Mouse (Mus musculus) heart, embryonic 11.5 days (tissue): ENCODE data around the gene Ttc19. TPM values are rescaled to one million over a fixed set of nuclear protein-coding genes. Genes with fewer than 3 reads are reported as not detected.

Experiments used
- ATAC-seq: fragments of 200-750 bp; cut with Nextera tagmentation; replicated peaks from 2 replicates; pipeline ENCODE4 v1.8.0; 2017; ENCODE audit warnings: moderate library complexity; ENCODE audit not compliant: insufficient number of reproducible peaks, low FRiP score, low TSS enrichment
- H3K27ac ChIP-seq: fragments of 300-500 bp; sonication (generic); 2 replicates; pipeline ENCODE4 v1.5.1; 2014; ENCODE audit warnings: mild to moderate bottlenecking, low read depth, low read length
- H3K27me3 ChIP-seq: fragments of 300-500 bp; sonication (generic); 2 replicates; pipeline ENCODE4 v1.6.1; 2014; ENCODE audit warnings: mild to moderate bottlenecking, low read length, mixed read lengths; ENCODE audit not compliant: control insufficient read depth, insufficient read depth
- H3K36me3 ChIP-seq: fragments of 300-500 bp; sonication (generic); 2 replicates; pipeline ENCODE4 v1.6.1; 2014; ENCODE audit warnings: mild to moderate bottlenecking, low read length, moderate library complexity, mixed read lengths; ENCODE audit not compliant: control insufficient read depth, insufficient read depth
- H3K4me1 ChIP-seq: fragments of 300-500 bp; sonication (generic); 2 replicates; pipeline ENCODE4 v1.6.1; 2014; ENCODE audit warnings: low read length; ENCODE audit not compliant: control insufficient read depth, insufficient read depth
- H3K4me2 ChIP-seq: fragments of 300-500 bp; sonication (generic); 2 replicates; pipeline ENCODE4 v1.6.1; 2014; ENCODE audit warnings: mild to moderate bottlenecking, moderate library complexity
- H3K4me3 ChIP-seq: fragments of 300-500 bp; sonication (generic); 2 replicates; pipeline ENCODE4 v1.5.1; 2014; ENCODE audit warnings: low read depth, low read length
- H3K9ac ChIP-seq: fragments of 300-500 bp; sonication (generic); 2 replicates; pipeline ENCODE4 v1.6.1; 2014; ENCODE audit warnings: mild to moderate bottlenecking, low read depth, low read length, moderate library complexity
- H3K9me3 ChIP-seq: fragments of 300-500 bp; sonication (generic); replicated peaks from 2 replicates; pipeline ENCODE4 v1.6.1; 2016; ENCODE audit warnings: low read length; ENCODE audit not compliant: control insufficient read depth
- WGBS: fragments of 180-500 bp; shearing (Covaris S2); extraction: QIAGEN DNeasy Blood & Tissue Kit; methylation state at CpG from one replicate; pipeline ENCODE4 v1.1.7; 2014; ENCODE audit not compliant: insufficient replicate concordance; 5-methylcytosine and 5-hydroxymethylcytosine counted together
- polyA plus RNA-seq: library from polyadenylated mRNA; unstranded; fragments of >200 nt; fragmentation: Nextera tagmentation; extraction: Ambion mirVana; gene quantifications from 2 replicates; pipeline ENCODE4 v1.2.1, GENCODE M21; 2014

The Ttc19 gene
- polyA plus RNA-seq: 13.8 and 15.3 TPM in 2 replicates

DNA sequence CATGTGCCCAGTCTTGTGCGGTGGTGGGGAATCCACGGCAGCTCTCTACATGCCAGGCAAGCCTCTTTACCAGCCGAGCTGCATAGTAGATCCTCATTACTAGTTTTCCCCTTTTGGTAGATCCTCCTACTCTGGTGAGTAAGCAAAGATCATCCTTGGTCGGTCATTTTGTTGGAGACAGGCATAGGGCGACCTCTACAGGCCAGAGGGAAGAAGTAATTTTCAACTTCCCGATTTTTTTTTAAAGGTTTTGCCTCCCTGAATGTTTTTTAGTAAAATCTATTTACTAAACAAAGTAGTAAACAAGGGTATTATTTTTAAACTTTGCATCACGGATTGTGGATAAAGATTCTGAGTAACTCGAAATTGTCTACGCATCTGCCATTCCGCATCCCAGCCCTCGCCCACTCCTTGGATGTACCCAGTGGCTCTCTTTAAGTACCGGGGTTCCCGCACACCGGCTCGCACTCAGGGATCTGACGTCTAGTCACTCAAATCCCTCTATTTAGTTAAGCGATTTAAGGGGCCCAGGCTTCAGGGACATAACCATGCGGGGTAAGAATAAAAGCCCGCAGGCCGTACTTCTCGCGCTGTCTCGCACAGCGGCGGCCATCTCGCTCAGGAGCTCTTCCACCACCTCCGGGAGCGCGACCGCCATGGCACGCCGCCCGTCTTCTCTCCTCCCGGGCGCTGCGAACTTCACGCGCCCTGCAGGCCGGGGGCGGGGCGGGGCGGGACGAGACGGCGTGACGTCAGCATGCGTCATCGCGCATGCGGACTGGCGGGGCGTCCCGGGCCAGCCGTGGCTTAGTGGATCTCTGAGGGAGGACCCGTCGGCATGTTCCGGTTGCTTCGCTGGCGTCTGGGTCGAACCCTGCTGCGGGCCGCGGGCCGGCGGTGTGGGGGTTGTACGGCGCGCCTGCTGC, at the start of gene Ttc19, which contains the start of gene Zswim7:
TSS of gene Ttc19 (plus strand) at position 799 of the 926 bp plus-strand sequence.
TSS of gene Zswim7 (minus strand) at position 701 of the 926 bp plus-strand sequence.
- H3K9me3 ChIP-seq: no peaks in the 10 kb centered on the region
- no peaks in the 10 kb centered on the region for H3K27me3 ChIP-seq
- H3K27ac ChIP-seq: peak within 1 kb of the TSS; percentile 88
- peak within 1 kb of the TSS; percentile 90 for H3K4me2 ChIP-seq
- peak within 1 kb of the TSS; percentile 94 for H3K4me3 ChIP-seq
- under 1% methylated on average over 67 of the region's 68 CpGs for WGBS
- peak; percentile 95 for ATAC-seq
- H3K36me3 ChIP-seq: no peaks in the 10 kb centered on the region
- H3K4me1 ChIP-seq: no peaks in the 10 kb centered on the region; the same call in 1 of the 2 replicates
- H3K9ac ChIP-seq: peak within 1 kb of the TSS; percentile 86

DNA sequence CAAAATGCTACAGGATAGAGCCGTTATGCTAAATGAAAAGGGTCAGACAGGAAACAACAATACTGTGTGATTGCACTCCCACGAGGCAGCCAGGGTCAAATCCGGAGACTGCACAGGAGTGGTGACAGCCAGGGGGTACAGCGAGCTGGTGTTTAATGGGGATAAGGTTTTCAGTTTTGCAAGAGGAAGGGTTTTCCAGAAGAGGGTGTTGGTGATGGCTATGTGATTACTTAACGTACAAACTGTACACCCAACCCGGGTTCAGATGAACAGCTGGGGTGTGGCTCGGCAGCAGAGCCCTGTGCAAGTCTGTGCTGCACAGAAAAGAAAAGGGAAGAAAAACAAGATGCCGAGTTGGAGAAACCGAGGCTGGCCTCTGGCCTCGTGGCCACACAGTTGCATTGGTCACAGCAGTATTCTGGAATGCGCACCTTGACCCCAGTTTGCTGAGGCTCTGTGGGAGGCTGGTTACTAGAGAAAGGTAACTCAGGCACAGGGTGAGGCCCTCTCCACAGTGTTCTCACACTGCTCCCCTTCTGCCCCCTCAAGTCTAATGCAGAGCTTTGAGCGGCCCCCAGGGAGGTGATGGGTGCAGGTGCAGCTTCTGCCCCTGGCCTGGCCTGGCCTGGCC, 40.5 kb upstream of the Ttc19 start:
- Histone ChIP-seq H3K4me1 (no peaks in the 10 kb centered on the region), H3K4me2 (no peak overlapping the region), H3K9ac (no peak overlapping the region), H3K27me3 (peaks cover 2% of the 10 kb centered on the region; the same call in 1 of the 2 replicates), H3K4me3 (no peak overlapping the region), H3K36me3 (no peaks in the 10 kb centered on the region), H3K27ac (no peak overlapping the region), H3K9me3 (no peaks in the 10 kb centered on the region)
- WGBS: 65% methylated on average over 12 of the region's 12 CpGs
- ATAC-seq: no peak

DNA sequence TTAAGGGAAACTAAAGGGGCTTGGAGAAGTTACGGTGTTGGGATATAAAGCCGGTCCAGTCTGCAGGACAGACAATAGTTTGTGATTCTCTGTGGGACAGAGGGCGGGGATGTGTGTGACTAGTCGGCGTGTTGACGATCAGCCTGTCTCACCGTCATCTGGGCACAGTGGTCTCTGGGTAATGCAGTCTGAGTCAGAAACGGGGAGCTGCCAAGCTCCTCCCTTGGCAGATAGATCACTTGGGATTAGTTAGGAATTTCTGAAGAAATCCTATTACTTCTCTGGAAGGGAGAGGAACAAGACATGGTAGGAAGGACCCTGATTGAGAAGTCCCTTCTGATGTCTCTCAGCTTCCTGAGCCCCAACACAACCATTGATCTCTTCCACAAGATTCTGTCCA, 37.4 kb upstream of the Ttc19 start:
- Histone ChIP-seq H3K9ac (no peak overlapping the region), H3K36me3 (no peaks in the 10 kb centered on the region), H3K27me3 (peaks cover 5% of the 10 kb centered on the region), H3K9me3 (no peaks in the 10 kb centered on the region), H3K4me3 (no peak overlapping the region), H3K27ac (no peak overlapping the region), H3K4me2 (no peak overlapping the region), H3K4me1 (peaks cover 4% of the 10 kb centered on the region; the same call in 1 of the 2 replicates)
- 82% methylated on average over 8 of the region's 8 CpGs for WGBS
- no peak for ATAC-seq

DNA sequence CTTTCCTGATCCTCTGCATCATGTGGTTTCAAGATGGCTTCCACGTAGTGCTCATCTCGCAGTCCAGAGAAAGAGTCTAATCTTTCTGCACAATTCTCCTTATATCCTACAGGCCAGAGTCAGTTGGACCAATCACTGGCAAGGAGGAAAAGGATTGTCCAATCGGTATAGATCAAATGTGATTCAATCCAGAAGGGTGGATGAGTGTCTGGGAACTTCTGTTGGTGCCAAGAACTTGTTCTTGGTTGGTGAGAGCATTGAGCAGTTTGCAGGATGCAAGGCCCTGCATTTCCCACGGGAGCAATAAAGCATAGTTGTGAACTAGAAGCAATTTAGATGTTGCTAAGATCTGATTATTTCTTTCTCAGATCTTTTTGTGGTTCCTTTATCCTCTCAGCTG, 36.8 kb upstream of the Ttc19 start:
- Histone ChIP-seq H3K27me3 (peaks cover 10% of the 10 kb centered on the region), H3K9me3 (no peaks in the 10 kb centered on the region), H3K9ac (no peak overlapping the region), H3K4me1 (peaks cover 10% of the 10 kb centered on the region), H3K27ac (no peak overlapping the region), H3K4me3 (no peak overlapping the region), H3K4me2 (no peak overlapping the region), H3K36me3 (no peaks in the 10 kb centered on the region)
- 77% methylated on average over 4 of the region's 4 CpGs for WGBS
- no peak for ATAC-seq

DNA sequence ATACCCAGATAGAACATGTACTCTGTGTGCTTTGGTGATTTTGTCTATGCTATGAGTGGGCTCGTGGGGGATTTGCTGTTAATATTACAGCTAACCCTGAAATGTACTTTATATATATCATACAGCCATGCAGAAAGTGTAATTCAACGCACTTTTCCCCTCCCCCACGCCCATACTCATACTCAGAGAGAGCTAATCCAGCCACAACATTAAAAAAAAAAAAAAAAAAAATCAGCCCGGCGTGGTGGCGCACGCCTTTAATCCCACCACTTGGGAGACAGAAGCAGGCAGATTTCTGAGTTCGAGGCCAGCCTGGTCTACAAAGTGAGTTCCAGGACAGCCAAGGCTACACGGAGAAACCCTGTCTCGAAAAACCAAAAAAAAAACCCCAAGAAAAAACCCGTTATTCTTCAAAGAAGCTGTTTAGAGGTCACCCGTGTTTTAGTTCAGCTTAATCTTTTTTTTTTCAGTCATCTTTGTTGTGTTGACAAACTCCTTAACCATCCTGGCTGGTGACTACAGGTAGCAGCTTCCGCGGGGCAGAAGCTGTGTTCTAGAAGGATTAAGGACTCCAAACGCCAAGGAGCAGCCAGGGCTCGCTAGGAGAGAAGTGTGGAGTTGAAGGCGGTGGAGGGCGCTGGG, 33.4 kb upstream of the Ttc19 start:
- H3K9ac ChIP-seq: no peak overlapping the region
- peak overlapping the region; percentile 51 for H3K4me3 ChIP-seq
- H3K36me3 ChIP-seq: no peaks in the 10 kb centered on the region
- H3K4me1 ChIP-seq: peaks cover 12% of the 10 kb centered on the region
- 34% methylated on average over 18 of the region's 18 CpGs for WGBS
- H3K27ac ChIP-seq: no peak overlapping the region
- peaks cover 38% of the 10 kb centered on the region for H3K27me3 ChIP-seq
- peak overlapping the region; percentile 100 for H3K4me2 ChIP-seq
- H3K9me3 ChIP-seq: no peaks in the 10 kb centered on the region
- no peak for ATAC-seq

DNA sequence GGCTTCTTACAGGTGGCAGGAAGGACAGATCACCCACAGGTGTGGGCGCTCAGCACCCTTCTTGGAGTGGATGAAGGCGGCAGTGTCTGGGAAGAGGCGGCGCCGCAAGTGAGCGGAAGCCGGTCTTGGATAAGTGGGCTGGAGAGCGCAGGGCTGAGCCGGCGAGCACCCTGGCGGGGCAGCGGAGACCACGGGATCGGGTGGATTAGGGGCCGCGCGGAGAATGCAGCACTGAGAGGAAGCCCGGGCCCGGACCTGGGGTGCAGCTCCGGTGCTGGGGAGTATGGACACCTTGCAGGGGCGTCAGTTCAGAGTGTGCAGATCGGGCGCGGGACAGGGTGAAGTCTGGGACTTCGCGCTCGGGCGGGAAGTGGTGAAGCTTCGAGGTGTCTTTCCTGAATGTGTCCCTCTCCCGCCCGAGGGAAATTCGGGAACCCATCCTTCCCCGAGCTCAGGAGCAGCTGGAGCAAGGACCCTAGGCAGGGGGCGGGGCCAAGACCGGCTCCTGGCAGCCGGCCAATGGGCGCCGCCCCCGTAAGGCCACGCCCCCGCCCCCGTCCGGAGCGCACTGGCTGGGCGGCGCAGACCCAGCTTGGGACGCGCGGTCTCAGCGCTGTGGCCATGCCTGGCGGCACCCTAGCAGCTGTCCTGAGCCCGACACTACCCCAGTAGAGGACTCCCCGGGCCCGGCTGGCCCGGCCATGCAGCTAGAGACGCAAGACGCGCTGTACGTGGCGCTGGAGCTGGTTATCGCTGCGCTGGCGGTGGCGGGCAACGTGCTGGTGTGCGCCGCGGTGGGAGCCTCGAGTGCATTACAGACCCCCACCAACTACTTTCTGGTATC, 32.6 kb upstream of the Ttc19 start, which contains the start of gene Adora2b:
TSS of gene Adora2b (plus strand) at position 584 of the 844 bp plus-strand sequence.
- H3K9ac ChIP-seq: peak within 1 kb of the TSS; percentile 50
- no peaks in the 10 kb centered on the region for H3K9me3 ChIP-seq
- peaks cover 38% of the 10 kb centered on the region for H3K27me3 ChIP-seq
- peak within 1 kb of the TSS; percentile 51 for H3K4me3 ChIP-seq
- under 1% methylated on average over 69 of the region's 69 CpGs for WGBS
- H3K4me2 ChIP-seq: peak within 1 kb of the TSS; percentile 100
- peaks cover 12% of the 10 kb centered on the region for H3K4me1 ChIP-seq
- no peaks in the 10 kb centered on the region for H3K36me3 ChIP-seq
- H3K27ac ChIP-seq: no peak within 1 kb of the TSS
- ATAC-seq: peak; percentile 81

DNA sequence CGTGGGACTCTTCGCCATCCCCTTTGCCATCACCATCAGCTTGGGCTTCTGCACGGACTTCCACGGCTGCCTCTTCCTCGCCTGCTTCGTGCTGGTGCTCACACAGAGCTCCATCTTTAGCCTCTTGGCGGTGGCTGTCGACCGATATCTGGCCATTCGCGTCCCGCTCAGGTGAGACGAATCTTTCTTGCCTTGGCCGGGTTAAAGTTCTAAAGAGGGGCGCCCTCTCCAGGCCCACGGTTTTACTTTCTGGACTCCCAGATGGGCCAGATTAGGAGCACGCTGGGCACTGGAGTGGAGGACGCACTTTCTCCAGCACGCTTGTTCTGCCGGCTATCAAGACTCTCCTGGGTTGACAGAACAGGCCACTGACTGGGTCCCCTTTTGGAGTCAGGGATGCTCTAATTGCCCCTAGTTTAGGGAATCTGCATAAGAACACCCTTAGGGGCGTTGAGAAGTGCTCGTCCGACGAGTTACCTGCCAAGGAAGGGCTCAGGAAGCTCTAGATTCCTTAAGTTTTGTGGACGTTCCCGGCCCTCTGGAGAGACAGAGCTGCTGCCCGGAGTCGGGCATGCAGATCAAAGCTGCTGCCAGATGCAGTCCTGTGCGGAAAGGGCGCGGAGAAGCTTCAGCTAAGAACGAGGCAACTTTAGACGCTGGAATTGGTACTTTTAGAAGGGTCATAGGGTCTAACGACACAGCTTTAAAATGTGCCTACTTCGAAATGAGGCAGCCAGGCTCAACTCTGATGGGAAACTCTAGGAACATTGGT, 31.8 kb upstream of the Ttc19 start:
- Histone ChIP-seq H3K4me1 (peaks cover 12% of the 10 kb centered on the region), H3K27me3 (peaks cover 40% of the 10 kb centered on the region), H3K4me2 (peak overlapping the region; percentile 100), H3K9me3 (no peaks in the 10 kb centered on the region), H3K9ac (peak overlapping the region; percentile 50; the same call in 1 of the 2 replicates), H3K36me3 (no peaks in the 10 kb centered on the region), H3K27ac (no peak overlapping the region), H3K4me3 (peak overlapping the region; percentile 51)
- 4% methylated on average over 35 of the region's 35 CpGs for WGBS
- no peak for ATAC-seq
